Mouse (Mus musculus) kidney, adult 2 months (tissue): Measurements from ENCODE around the gene Gm28372.

Source experiments
- CTCF ChIP-seq: fragments of 200-500 bp; conservative IDR thresholded peaks from 2 replicates; pipeline ENCODE4 v1.5.1; 2011; ENCODE audit warnings: low read depth, mild to moderate bottlenecking, control low read depth, low read length, moderate library complexity, mixed read lengths; ENCODE audit not compliant: insufficient read depth, insufficient read length
- POLR2A ChIP-seq: fragments of 200-500 bp; IDR thresholded peaks from one replicate; pipeline ENCODE4 v1.6.1; 2011; ENCODE audit warnings: low read depth, low read length, control low read depth

- TF ChIP-seq POLR2A (peak; percentile 83), CTCF (no peak)
Measured at GRCm38 (mm10) chr2:130449794-130450433, 44.9 kb downstream of the Gm28372 start, which contains the start of gene Ptpra.
